Mouse (Mus musculus) embryonic fibroblast, embryonic 13.5 days (primary cell): ENCODE results near the gene Kat6b. TPM values are rescaled to one million over a fixed set of nuclear protein-coding genes. Genes with fewer than 3 reads are reported as not detected.

Source experiments
- H3K27ac ChIP-seq: 2 replicates; pipeline ENCODE4 v1.5.1; 2012; ENCODE audit warnings: low read length, control low read depth, inconsistent platforms; ENCODE audit not compliant: insufficient read depth
- H3K4me1 ChIP-seq: 2 replicates; pipeline ENCODE4 v1.6.1; 2011; ENCODE audit warnings: low read length; ENCODE audit not compliant: control insufficient read depth, insufficient read depth
- H3K4me3 ChIP-seq: 2 replicates; pipeline ENCODE4 v1.5.1; 2011; ENCODE audit warnings: mild to moderate bottlenecking, control low read depth, low read length; ENCODE audit not compliant: insufficient read depth
- CTCF ChIP-seq: IDR thresholded peaks from 2 replicates; pipeline ENCODE4 v1.5.1; 2011; ENCODE audit warnings: mild to moderate bottlenecking, control low read depth, low read length, moderate library complexity, borderline replicate concordance; ENCODE audit not compliant: insufficient read depth
- POLR2A ChIP-seq: IDR thresholded peaks from 2 replicates; pipeline ENCODE4 v1.6.1; 2011; ENCODE audit warnings: low read depth, mild to moderate bottlenecking, control low read depth, low read length, moderate library complexity
- polyA plus RNA-seq: library from polyadenylated mRNA; stranded (reverse); fragments of >200 nt; gene quantifications from 2 replicates; pipeline ENCODE4 v1.2.4, GENCODE M21; 2011; ENCODE audit warnings: low read depth; ENCODE audit not compliant: missing spikeins, insufficient read length

Gene Kat6b
- polyA plus RNA-seq, 1 experiment, result 32.3 TPM

GRCm38 (mm10) chr14:21674471-21674870 lies 193.2 kb downstream of the Kat6b start:
- TF ChIP-seq CTCF (peak; percentile 12; the same call in 1 of the 2 replicates), POLR2A (no peak)
- H3K4me3 ChIP-seq, result no peak overlapping the region
- H3K27ac ChIP-seq, result no peak overlapping the region
- H3K4me1 ChIP-seq, result peaks cover 7% of the 10 kb centered on the region; the same call in 1 of the 2 replicates

DNA sequence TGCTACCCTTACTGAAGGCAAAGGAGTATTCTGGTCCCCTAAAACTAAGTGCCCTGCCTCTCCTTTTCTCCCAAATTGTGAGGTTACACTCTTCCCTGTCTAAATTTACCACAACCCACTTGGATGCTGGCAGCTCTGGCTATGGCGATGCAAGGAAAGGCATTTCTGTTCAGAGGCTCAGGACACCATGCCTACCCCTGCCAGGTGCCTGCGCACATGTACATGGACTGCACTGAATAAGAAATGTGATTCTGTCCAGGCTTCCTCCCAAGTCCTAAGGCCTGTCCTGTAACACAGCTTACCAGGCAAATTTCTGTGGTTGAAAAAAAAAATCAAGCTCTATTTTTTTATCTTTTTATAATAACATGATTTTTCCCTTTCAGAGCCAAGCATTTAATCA lies 195.0 kb downstream of the Kat6b start:
- H3K4me3 ChIP-seq, result no peak overlapping the region
- no peak for TF ChIP-seq POLR2A
- no peak for TF ChIP-seq CTCF
- no peak overlapping the region for H3K27ac ChIP-seq
- peaks cover 7% of the 10 kb centered on the region; the same call in 1 of the 2 replicates for H3K4me1 ChIP-seq

DNA sequence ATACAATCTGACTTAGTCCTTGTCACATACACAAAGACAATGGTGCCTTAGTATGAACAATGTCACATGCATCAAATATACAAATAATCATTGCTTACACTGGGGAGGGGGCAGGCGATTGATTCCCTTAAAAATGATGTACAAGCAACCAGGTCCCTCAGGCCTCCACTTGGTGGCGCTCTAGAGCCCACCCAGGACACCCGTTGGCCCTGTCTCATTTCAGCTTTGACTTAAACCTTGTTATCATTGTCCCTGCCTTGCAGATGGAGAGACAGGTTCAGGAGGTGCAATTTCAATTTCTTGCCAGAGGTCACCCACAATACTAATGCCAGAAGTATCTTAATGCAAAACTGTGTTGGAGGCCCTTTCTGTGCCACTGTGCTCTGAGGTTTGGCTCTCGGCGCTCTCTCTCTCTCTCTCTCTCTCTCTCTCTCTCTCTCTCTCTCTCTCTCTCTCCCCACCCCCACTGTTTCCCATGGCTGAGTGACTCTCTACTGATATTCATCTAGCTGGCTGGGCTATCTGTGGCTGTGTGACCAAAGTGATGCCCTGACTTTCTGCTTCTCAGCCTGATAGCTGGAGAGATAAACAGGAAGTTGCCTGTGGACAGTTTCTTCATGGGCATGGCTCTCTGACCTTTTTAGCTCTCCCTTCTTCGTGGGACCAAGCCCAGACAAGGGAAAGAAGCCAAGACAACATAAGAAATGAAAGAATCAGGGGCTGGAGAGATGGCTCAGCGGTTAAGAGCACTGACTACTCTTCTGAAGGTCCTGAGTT lies 197.5 kb downstream of the Kat6b start:
- Histone ChIP-seq H3K4me1 (peaks cover 4% of the 10 kb centered on the region; the same call in 1 of the 2 replicates), H3K27ac (no peak overlapping the region), H3K4me3 (no peak overlapping the region)
- 0 out of 2 replicates have a peak, but pooled peaks have one; percentile 26 for TF ChIP-seq CTCF
- no peak for TF ChIP-seq POLR2A

DNA sequence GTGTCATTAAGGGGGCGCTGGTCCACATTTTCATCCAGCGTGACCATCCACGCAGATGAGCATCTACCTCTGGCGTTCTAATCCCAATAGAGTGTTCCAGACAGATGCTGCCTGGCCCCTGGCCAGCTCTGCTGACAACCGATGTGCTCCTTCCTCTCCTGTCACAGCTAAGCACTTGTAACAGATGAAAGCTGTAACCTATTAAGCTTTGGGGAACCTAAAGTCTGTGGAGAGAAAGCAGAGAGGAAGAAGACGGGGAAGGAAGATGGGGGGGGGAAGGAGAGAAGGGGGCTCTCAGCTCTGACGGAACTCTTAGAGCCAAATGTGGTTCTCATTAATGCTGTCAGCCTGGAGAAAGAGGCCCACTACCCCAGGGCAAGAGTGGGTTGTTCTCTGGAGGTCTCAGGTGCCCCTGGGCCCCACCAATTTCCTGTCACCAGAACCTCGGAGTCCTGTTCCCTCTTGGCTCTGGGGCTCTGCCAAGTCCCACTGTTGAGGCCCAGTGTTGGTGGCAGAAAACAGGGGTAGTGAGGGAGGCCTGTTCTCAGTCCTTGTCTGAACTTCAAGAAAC lies 198.5 kb downstream of the Kat6b start:
- Histone ChIP-seq H3K4me3 (no peak overlapping the region), H3K27ac (no peak overlapping the region), H3K4me1 (peaks cover 4% of the 10 kb centered on the region; the same call in 1 of the 2 replicates)
- TF ChIP-seq CTCF (no peak), POLR2A (no peak)

DNA sequence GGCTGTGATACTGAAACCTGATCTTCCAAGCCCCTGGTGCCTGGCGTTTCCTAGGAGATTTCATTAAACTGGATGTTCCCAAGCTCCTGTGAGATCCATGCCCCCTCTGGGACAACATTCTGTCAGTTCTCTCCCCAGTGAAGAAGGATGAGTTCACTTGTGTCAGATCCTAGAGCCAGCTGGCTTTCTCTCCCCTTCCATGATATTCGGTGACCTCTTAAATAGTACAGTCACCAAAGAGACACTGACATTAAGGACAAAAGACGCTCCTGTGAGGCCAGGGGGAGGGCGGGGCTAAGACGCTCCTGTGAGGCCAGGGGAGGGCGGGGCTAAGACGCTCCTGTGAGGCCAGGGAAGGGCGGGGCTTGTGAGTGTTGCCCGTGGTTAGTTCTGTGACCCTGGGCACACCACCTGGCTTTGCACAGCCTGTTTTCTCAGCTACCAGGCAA lies 201.5 kb downstream of the Kat6b start:
- Histone ChIP-seq H3K4me1 (no peaks in the 10 kb centered on the region), H3K4me3 (no peak overlapping the region), H3K27ac (no peak overlapping the region)
- TF ChIP-seq CTCF, result no peak
- no peak for TF ChIP-seq POLR2A

GRCm38 (mm10) chr14:21683834-21684233 lies 202.6 kb downstream of the Kat6b start:
- no peak for TF ChIP-seq CTCF
- TF ChIP-seq POLR2A, result no peak
- Histone ChIP-seq H3K27ac (no peak overlapping the region), H3K4me3 (no peak overlapping the region), H3K4me1 (no peaks in the 10 kb centered on the region)

GRCm38 (mm10) chr14:21685411-21686146 lies 204.3 kb downstream of the Kat6b start:
- Histone ChIP-seq H3K4me1 (no peaks in the 10 kb centered on the region), H3K27ac (no peak overlapping the region), H3K4me3 (no peak overlapping the region)
- TF ChIP-seq POLR2A (no peak), CTCF (no peak)

- H3K4me1 ChIP-seq, result no peaks in the 10 kb centered on the region
- no peak overlapping the region for H3K27ac ChIP-seq
- H3K4me3 ChIP-seq, result no peak overlapping the region
- TF ChIP-seq CTCF (no peak), POLR2A (no peak)
Observed at GRCm38 (mm10) chr14:21686376-21687279, 205.4 kb downstream of the Kat6b start.

- Histone ChIP-seq H3K4me1 (0 out of 2 replicates have a peak, but pooled peaks cover 3% of the 10 kb centered on the region), H3K4me3 (no peak overlapping the region), H3K27ac (no peak overlapping the region)
- TF ChIP-seq CTCF (no peak), POLR2A (no peak)
Observed at GRCm38 (mm10) chr14:21691070-21691469, 209.8 kb downstream of the Kat6b start.
